Mouse (Mus musculus): ENCODE results near the gene Lrpprc. TPM values are rescaled to one million over a fixed set of nuclear protein-coding genes. Genes with fewer than 3 reads are reported as not detected.

The Lrpprc gene
- 51.2 to 56.1 TPM (median 53.2 TPM) in 4 replicates for total RNA-seq (2023)

DNA sequence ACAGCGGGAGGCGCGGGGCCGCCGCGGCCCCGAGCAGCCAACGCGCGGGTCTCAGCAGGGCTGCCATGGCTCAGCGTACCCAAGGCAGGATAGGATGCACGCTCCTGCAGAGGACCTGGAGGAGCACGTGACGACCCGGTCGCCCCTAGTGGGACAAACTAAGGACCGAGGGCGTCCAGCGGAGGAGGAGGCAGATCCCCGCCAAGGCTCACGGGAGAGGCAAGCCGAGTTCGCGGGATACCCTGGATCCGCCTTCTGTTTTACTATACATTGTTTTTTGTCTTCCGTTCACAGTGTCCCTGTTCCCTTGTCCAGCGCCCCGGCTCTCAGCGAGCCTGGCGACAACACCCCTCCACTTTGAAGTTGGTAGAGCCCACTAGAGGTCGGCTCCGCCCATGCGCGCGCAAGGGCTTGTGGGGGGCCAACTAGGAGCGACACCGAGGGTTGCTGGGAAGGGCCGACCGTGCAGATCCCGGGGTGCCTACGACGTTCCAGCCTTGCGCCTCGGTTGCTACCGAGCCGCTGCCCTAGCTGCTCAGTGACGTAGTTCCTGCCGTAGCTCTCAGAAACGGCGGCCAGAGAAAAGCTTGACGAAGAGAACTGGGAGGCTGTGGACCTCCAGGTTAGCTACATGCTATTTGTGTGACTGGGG is at the start of gene Lrpprc:
Gene Lrpprc, minus strand, starts transcription at position 343 of the 652 bp plus-strand sequence.

DNA sequence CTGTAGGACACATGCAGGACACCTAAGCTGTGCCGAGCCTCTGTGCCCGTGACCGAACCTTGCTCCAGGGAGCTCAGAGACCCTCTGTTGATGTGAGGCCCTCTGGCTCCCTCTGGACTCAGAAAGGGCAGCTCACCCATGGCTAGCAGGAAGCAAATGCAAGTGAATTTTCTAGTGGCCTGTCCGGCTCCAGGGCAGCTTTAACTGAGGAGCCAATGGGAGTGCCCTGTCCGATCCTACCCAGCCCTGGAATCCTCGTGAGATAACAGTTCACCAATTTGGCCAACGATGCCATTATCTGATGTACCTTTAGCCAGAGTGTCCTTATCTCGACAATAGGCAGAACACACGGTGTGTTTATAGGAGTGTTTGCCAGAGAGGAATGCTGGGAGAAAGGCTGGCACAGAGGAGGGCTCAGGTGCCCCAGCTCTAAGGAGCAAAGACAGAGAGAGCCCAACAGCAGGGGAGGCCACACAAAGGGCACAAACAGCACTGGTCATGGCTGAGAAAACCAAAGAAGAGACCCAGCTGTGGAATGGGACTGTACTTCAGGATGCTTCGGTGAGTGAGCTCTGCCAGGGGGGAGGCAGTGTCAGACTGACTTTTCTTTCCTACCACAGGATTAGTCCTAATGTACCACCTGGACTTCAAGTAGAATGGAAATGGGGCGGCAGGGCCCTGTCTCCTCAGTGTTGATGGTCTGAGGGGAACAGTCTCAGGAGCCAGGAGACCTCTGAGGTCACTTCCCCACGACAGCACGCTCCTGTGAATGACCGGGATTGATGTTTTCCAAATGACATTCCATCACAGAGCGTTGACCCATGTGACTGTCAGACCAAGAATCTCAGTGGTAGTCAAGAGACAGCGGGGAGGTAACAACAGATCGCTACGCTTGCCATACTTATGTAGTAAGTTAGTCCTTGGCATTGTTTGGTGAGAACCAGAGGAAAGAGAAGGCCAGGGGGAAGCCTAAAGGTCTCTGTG is 107.6 kb downstream of the Lrpprc start, which contains the start of gene Abcg5:
Gene Abcg5, minus strand, starts transcription at position 278 of the 984 bp plus-strand sequence.

DNA sequence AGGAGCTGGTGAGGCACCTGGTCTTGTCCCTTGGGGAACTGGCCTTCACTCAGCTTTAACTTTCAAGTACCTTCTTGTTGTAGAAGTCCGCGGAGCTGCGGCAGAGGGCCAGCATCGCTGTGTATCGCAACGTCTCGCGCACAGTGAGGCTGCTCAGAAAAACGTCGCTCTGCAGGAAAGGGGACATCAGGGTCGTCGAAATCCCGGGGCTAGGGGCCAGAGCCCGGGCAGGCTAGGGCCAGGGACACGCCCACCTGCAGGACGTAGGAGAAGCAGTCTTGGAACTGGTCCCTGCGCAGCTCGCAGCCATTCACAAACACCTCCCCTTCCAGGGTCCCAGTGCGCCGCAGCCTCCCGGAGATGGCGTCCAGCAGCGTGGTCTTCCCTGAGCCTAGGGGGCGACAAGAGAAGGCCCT is 114.6 kb downstream of the Lrpprc start, which contains the start of gene Abcg8:
Gene Abcg8, plus strand, starts transcription at position 352 of the 416 bp plus-strand sequence.

Other genes with a start within 250 kb of the Lrpprc start
- 0.42 to 1.0 TPM (median 0.97 TPM) in 3 of 4 replicates, not detected in the other for gene Dync2li1, start 164.3 kb downstream of the Lrpprc start, total RNA-seq (2023)
- not detected in 4 replicates for gene Abcg8, start 114.5 kb downstream of the Lrpprc start, total RNA-seq (2023)
- not detected in 4 replicates for gene Abcg5, start 107.8 kb downstream of the Lrpprc start, total RNA-seq (2023)
- gene Ppm1b, start 166.0 kb upstream of the Lrpprc start, total RNA-seq (2023), result 57.8 to 68.1 TPM (median 60.9 TPM) in 4 replicates
- gene Slc3a1, start 237.6 kb upstream of the Lrpprc start, total RNA-seq (2023), result 0.89 to 1.1 TPM (median 0.98 TPM) in 4 replicates

All from B cell, adult 62 days (primary cell).